Mouse (Mus musculus) left cerebral cortex, adult 6 months (tissue): ENCODE measurements around the gene Pnpla8. TPM values are rescaled to one million over a fixed set of nuclear protein-coding genes. Genes with fewer than 3 reads are reported as not detected.

Experiments used
- long read RNA-seq, 2 experiments: library from polyadenylated mRNA; unstranded; transcript quantifications; one replicate each; pipeline ENCODE4 v2.0.0; 2019 to 2020
- polyA plus RNA-seq: library from polyadenylated mRNA; unstranded; fragments of <200 nt; fragmentation: Nextera tagmentation; gene quantifications from 2 replicates; pipeline ENCODE4 v1.2.3, GENCODE M21; 2021

Pnpla8 gene
- 78.3 and 122 TPM in 2 replicates for polyA plus RNA-seq
- long read RNA-seq, experiment 1, full-length matches to known transcripts, result 769 of 916 reads
- long read RNA-seq, experiment 1, partial matches to known transcripts, result 57 of 916 reads
- long read RNA-seq, experiment 1, other reads (novel, unspliced or antisense), result 90 of 916 reads
- long read RNA-seq, experiment 2, full-length matches to known transcripts, result 90 of 212 reads
- long read RNA-seq, experiment 2, partial matches to known transcripts, result 103 of 212 reads
- long read RNA-seq, experiment 2, other reads (novel, unspliced or antisense), result 19 of 212 reads

GRCm38 (mm10) chr12:44221070-44221469, at the start of gene Pnpla8:
TSS of gene Pnpla8 (plus strand) at chr12:44221370.

GRCm38 (mm10) chr12:44209824-44210752, 11.1 kb upstream of the Pnpla8 start, which contains the start of gene Dnajb9:
TSS of gene Dnajb9 (minus strand) at chr12:44210326.

DNA sequence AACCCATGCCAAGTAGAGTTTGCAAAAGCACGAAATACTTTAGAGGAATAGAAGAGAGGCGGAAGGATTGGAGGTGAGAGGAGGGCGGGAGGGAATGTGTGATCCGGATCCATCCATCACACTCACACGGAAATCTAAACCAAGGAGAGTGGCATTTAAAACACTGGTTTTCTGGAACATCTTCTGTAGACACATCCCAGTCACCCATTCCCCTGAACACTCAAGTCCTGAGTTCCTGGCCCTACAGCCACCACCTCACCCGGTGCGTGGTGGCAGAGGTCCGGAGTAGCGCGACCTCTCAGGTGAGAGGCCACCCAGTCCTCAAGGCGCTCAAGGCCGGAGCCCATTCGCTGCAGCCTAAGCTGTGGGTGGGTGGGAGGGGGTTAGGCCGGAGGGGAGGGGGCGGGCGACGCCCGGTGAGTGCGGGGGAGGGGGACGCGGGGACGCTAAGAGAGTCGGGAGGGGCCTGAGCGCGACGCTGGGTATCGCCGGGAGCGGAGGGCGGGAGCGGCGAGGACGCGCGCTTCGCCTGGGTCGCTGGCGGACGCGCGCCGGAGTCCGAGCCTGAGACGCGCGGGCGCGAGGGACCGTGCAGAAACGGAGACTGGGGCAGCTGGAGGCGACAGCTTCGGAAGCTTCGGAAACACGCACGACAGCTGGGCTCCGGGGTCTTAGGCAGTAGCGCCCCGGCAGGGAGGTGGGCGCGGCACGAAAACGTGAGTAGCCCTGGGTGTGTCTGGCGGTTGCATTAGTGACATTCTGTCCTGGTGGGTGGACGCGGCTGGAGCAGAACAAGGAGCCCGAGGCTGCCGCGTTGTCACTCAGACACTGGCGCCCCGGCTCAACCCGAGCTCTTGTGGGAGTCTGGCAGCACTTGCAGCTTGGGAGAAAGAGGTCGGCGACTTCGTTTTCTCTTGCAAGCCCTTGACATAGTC, 107.5 kb downstream of the Pnpla8 start, which contains the start of gene Nrcam:
TSS of gene Nrcam (plus strand) at position 505 of the 935 bp plus-strand sequence.

Other genes with a start within 250 kb of the Pnpla8 start
- 37.8 and 46.7 TPM in 2 replicates for gene Dnajb9, start 11.0 kb upstream of the Pnpla8 start, polyA plus RNA-seq
- gene Nrcam, start 107.5 kb downstream of the Pnpla8 start, polyA plus RNA-seq, result 117 TPM in 2 replicates